Mouse (Mus musculus) limb, embryonic 11.5 days (tissue): ENCODE measurements at regions not wholly inside any gene's neighbourhood (a gene's known extent, or its start where the extent isn't known, plus 50 kb on each side); places are given as distances from the start of the nearest gene placed in this dataset.
"Not testable (repeated sequence)": the region's sequence is repeated elsewhere in the genome, so short reads cannot be mapped to it uniquely, and the experiment has no call there.

Experiments
- ATAC-seq: fragments of 200-750 bp; cut with Nextera tagmentation; 2 replicates; pipeline ENCODE4 v1.8.0; 2017; ENCODE audit warnings: low read depth; ENCODE audit not compliant: insufficient number of reproducible peaks, low FRiP score, low TSS enrichment
- DNase-seq: peaks from one replicate; pipeline ENCODE4 v3.0.0-alpha.2; 2015; ENCODE audit warnings: low spot score
- H3K27ac ChIP-seq: fragments of 300-500 bp; sonication (generic); replicated peaks from 2 replicates; pipeline ENCODE4 v1.5.1; 2014; ENCODE audit warnings: low read depth, mild to moderate bottlenecking, low read length
- H3K27me3 ChIP-seq: fragments of 300-500 bp; sonication (generic); 2 replicates; pipeline ENCODE4 v1.6.1; 2014; ENCODE audit warnings: mild to moderate bottlenecking, low read length, mixed read lengths; ENCODE audit not compliant: control insufficient read depth, insufficient read depth
- H3K36me3 ChIP-seq: fragments of 300-500 bp; sonication (generic); 2 replicates; pipeline ENCODE4 v1.6.1; 2014; ENCODE audit warnings: mild to moderate bottlenecking, low read length, moderate library complexity, mixed read lengths; ENCODE audit not compliant: control insufficient read depth, insufficient read depth
- H3K4me1 ChIP-seq: fragments of 300-500 bp; sonication (generic); 2 replicates; pipeline ENCODE4 v1.6.1; 2014; ENCODE audit warnings: low read length, mixed read lengths; ENCODE audit not compliant: control insufficient read depth, insufficient read depth
- H3K4me2 ChIP-seq: fragments of 300-500 bp; sonication (generic); 2 replicates; pipeline ENCODE4 v1.6.1; 2014; ENCODE audit warnings: low read depth, mild to moderate bottlenecking, moderate library complexity; ENCODE audit not compliant: severe bottlenecking
- H3K4me3 ChIP-seq: fragments of 300-500 bp; sonication (generic); 2 replicates; pipeline ENCODE4 v1.5.1; 2014; ENCODE audit warnings: low read depth, low read length
- H3K9ac ChIP-seq: fragments of 300-500 bp; sonication (generic); 2 replicates; pipeline ENCODE4 v1.6.1; 2014; ENCODE audit warnings: mild to moderate bottlenecking, low read length
- H3K9me3 ChIP-seq: fragments of 300-500 bp; sonication (generic); 2 replicates; pipeline ENCODE4 v1.6.1; 2016; ENCODE audit warnings: low read length; ENCODE audit not compliant: control insufficient read depth
- WGBS: fragments of 180-500 bp; shearing (Covaris S2); extraction: QIAGEN DNeasy Blood & Tissue Kit; methylation state at CpG from one replicate; pipeline ENCODE4 v1.1.7; 2014; 5-methylcytosine and 5-hydroxymethylcytosine counted together

DNA sequence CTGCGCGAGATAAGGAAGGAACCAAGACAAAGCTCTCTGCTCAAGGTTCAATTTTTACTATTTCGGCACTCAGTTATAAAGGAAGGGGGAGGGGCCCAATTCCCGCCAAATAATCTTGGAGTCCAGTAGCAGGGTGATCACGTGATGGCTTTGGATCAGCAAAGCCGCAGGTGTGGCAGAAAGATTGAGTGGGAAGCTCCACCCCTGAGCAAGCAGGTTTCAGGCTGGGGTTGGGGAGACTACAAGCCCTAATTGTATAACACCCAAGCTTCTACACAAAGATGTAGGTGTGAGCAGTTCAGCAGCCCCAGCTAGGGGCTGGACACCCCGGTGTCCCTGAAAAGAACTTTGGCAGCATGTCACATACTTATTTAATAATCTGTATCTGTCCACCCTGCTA, 388.1 kb upstream of the Ercc4 start:
- H3K9ac ChIP-seq, H3K27me3 ChIP-seq, H3K4me1 ChIP-seq, ATAC-seq, H3K27ac ChIP-seq, DNase-seq, H3K9me3 ChIP-seq, H3K4me2 ChIP-seq, H3K4me3 ChIP-seq, H3K36me3 ChIP-seq: not testable (repeated sequence)
- WGBS = 73% methylated on average over 4 of the region's 7 CpGs

DNA sequence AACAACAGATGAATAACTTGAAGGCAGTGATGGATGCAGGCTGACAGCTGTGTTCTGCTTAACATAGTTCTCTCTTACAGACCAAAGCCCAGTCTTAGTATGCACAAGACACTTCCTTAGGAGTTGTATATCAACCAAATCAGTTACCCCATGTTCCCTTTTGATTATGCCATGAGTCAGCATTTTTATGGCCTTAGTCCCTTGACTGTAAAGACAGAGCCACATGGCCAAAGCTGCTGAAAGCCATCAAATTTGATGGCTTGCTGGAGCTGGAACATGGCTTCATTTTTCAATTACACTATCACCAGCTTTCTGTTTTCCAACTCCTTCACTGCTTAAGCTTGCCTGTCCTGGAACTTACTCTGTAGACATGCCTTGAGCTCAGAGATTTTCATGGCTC, 383.4 kb upstream of the Ercc4 start:
- Histone ChIP-seq H3K9ac (no peak overlapping the region), H3K27ac (no peak overlapping the region), H3K4me1 (no peaks in the 10 kb centered on the region), H3K27me3 (no peaks in the 10 kb centered on the region), H3K9me3 (no peaks in the 10 kb centered on the region), H3K36me3 (no peaks in the 10 kb centered on the region), H3K4me2 (no peak overlapping the region), H3K4me3 (no peak overlapping the region)
- ATAC-seq (no peak), DNase-seq (no peak)

DNA sequence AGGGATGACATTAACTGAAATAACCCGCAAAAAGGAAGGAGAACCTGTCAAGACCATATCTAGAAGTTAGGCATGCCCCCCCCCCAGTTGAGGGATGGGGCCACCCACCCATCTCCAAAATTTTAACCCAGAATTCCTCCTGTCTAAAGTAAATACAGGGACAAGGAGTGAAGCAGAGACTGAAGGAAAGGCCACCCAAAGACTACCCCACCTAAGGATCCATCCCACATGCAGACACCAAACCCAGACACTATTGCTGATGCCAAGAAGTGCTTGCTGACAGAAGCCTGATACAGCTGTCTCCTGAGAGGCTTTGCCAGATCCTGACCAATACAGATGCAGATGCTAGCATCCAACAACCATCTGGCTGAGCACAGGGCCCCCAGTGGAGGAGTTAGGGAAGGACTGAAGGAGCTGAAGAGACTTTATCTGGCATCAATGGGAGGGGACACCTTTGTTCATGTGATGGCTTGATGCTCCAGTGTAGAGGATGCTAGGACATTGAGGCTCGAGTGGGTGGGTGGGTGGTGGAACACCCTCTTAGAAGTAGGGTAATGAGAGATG, 379.2 kb upstream of the Ercc4 start:
- 85% methylated on average over 2 of the region's 2 CpGs for WGBS
- not testable (repeated sequence) for H3K4me2 ChIP-seq, H3K9ac ChIP-seq, H3K36me3 ChIP-seq, H3K4me3 ChIP-seq, H3K27ac ChIP-seq, DNase-seq, ATAC-seq, H3K27me3 ChIP-seq, H3K4me1 ChIP-seq, H3K9me3 ChIP-seq

DNA sequence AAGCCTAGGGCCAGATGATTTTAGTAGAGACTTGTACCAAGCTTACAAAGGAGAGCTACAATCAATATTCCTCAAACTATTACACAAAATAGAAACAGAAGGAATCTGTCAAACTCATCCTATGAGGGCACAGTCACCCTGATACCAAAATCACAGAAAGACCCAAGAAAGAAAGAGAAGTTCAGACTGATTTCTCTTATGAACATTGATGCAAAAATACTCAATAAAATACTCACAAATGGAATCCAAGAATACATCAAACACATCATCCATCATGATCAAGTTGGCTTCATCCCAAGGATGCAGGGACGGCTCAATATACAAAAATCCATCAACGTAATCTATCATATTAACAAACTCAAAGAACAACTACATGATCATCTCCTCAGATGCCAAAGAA, 377.9 kb upstream of the Ercc4 start:
- 90% methylated on average over 2 of the region's 2 CpGs for WGBS
- H3K9ac ChIP-seq = no peak overlapping the region
- no peaks in the 10 kb centered on the region for H3K9me3 ChIP-seq
- H3K27ac ChIP-seq = no peak overlapping the region
- H3K36me3 ChIP-seq = no peaks in the 10 kb centered on the region
- DNase-seq (no peak), ATAC-seq (no peak)
- H3K4me2 ChIP-seq = no peak overlapping the region
- H3K4me1 ChIP-seq = no peaks in the 10 kb centered on the region
- no peaks in the 10 kb centered on the region for H3K27me3 ChIP-seq
- H3K4me3 ChIP-seq = no peak overlapping the region

DNA sequence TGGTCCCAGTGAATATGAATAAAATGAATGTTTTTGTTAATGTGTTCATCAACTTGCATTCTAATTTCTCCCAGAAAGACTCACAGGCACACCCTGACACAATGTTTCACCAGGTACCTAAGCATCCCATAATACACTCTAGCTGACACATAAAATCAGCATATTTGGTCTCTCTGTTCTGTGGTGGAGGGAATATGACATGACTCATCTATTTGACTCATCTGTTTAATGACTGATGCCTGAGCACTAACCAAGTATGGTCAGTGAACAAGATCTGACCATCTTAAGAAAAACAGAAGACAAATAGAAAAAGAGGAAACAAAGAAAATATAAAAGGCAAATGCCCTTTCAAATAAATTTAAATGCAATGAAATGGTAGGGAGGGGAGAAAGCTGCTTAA, 367.0 kb upstream of the Ercc4 start:
- H3K36me3 ChIP-seq = no peaks in the 10 kb centered on the region
- H3K27ac ChIP-seq = no peak overlapping the region
- no peaks in the 10 kb centered on the region for H3K9me3 ChIP-seq
- DNase-seq (no peak), ATAC-seq (no peak)
- H3K4me1 ChIP-seq = no peaks in the 10 kb centered on the region
- no peak overlapping the region for H3K4me3 ChIP-seq
- H3K9ac ChIP-seq = no peak overlapping the region
- H3K27me3 ChIP-seq = no peaks in the 10 kb centered on the region
- no peak overlapping the region for H3K4me2 ChIP-seq

DNA sequence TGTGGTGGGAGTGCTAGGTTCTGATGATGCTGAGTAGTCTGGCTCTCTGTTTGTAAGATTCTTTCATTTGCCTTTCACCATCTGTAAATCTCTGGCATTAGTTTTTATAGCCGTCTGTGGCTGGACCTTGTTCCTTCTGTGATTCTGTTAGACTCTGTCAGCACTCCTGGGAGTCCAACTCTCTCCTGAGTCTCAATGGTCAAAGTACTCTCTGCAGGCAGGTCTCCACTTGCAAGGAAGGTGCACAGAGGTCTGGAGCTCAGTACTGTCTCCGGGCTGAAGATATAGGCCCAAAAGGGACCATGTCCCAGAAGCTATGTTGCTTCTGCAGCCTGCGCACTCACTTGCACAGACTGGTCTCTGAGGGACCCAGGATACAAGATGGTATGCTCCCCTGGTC, 356.3 kb upstream of the Ercc4 start:
- Histone ChIP-seq H3K9me3 (no peaks in the 10 kb centered on the region), H3K27me3 (no peaks in the 10 kb centered on the region), H3K4me1 (no peaks in the 10 kb centered on the region), H3K27ac (no peak overlapping the region), H3K4me2 (no peak overlapping the region), H3K36me3 (no peaks in the 10 kb centered on the region), H3K4me3 (no peak overlapping the region), H3K9ac (no peak overlapping the region)
- no peak for ATAC-seq
- 81% methylated on average over 3 of the region's 3 CpGs for WGBS
- no peak for DNase-seq

DNA sequence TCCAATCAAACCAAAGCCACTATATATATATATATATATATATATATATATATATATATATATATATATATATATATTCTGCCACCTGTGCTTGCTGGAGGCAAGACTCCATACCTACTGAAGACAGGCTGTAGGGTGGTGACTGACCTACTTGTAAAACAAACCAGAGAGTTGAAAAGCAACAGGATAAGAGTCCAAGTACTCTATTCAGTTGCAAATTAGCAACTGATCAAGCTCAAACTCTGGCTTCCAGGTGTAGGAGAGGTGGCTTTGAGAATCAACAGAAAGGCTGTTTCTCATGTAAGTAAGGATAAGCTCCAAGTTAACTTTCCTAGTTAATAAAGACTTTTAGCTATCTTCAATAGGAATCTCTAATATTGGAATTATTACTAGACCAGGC, 355.1 kb upstream of the Ercc4 start:
- H3K9me3 ChIP-seq = no peaks in the 10 kb centered on the region
- no peaks in the 10 kb centered on the region for H3K36me3 ChIP-seq
- no peak overlapping the region for H3K27ac ChIP-seq
- ATAC-seq (no peak), DNase-seq (no peak)
- H3K9ac ChIP-seq = no peak overlapping the region
- no peak overlapping the region for H3K4me3 ChIP-seq
- no peaks in the 10 kb centered on the region for H3K27me3 ChIP-seq
- no peaks in the 10 kb centered on the region for H3K4me1 ChIP-seq
- H3K4me2 ChIP-seq = no peak overlapping the region

DNA sequence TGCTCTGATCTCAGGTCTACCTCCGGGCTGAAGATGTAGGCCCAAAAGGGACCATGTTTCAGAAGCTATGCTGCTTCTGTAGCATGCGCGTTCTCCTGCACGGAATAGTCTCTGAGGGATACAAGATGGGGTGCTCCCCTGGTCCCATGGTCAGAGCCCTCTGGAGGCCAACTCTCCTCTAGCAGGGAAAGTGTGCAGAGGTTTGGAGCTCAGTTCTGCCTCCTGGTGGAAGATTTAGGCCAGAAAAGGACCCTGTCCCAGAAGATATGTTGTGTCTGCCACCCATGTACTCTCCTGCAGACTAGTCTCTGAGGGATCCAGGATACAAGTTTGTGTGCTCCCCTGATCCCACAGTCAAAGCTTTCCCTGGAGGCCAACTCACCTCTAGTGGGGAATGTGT, 350.9 kb upstream of the Ercc4 start:
- Histone ChIP-seq H3K4me1 (no peaks in the 10 kb centered on the region), H3K4me3 (no peak overlapping the region), H3K36me3 (no peaks in the 10 kb centered on the region), H3K27me3 (no peaks in the 10 kb centered on the region), H3K9ac (no peak overlapping the region), H3K9me3 (no peaks in the 10 kb centered on the region), H3K27ac (no peak overlapping the region), H3K4me2 (no peak overlapping the region)
- WGBS = 79% methylated on average over 4 of the region's 4 CpGs
- ATAC-seq (no peak), DNase-seq (no peak)

DNA sequence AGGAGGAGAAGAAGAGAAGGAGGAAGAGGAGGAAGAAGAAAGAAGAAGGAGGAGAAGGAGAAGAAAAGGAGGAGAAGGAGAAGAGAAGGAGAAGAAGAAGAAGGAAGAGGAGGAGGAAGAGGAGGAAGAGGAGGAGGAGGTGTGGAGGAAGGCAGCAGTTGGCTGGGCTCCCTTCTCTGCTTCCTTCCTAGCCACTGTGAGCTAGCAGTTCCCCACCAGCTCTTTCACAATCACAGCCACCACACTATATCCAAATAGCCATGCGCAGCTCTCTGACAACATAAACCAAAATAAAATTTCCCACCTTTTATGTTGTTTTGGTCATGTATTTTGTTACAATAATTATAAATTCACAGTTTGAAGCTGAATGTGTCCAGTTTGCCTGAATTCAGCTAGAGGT, 345.3 kb upstream of the Ercc4 start:
- no peaks in the 10 kb centered on the region for H3K27me3 ChIP-seq
- H3K27ac ChIP-seq = no peak overlapping the region
- ATAC-seq = no peak
- no peak overlapping the region for H3K9ac ChIP-seq
- WGBS = 90% methylated on average over 1 of the region's 1 CpGs
- H3K4me2 ChIP-seq = no peak overlapping the region
- no peaks in the 10 kb centered on the region for H3K36me3 ChIP-seq
- H3K4me1 ChIP-seq = no peaks in the 10 kb centered on the region
- H3K9me3 ChIP-seq = no peaks in the 10 kb centered on the region
- no peak for DNase-seq
- H3K4me3 ChIP-seq = no peak overlapping the region
